Mouse (Mus musculus) liver, embryonic 11.5 days (tissue): ENCODE measurements at regions not wholly inside any gene's neighbourhood (a gene's known extent, or its start where the extent isn't known, plus 50 kb on each side); places are given as distances from the start of the nearest gene placed in this dataset.

ENCODE experiments used
- ATAC-seq: fragments of 200-750 bp; cut with Nextera tagmentation; replicated peaks from 2 replicates; pipeline ENCODE4 v1.8.0; 2017; ENCODE audit warnings: moderate number of reproducible peaks, mild to moderate bottlenecking, moderate TSS enrichment, moderate library complexity; ENCODE audit not compliant: low FRiP score
- DNase-seq: peaks from one replicate; pipeline ENCODE4 v3.0.0-alpha.2; 2017; ENCODE audit warnings: low spot score
- H3K27ac ChIP-seq: fragments of 300-500 bp; sonication (generic); 2 replicates; pipeline ENCODE4 v1.5.1; 2014; ENCODE audit warnings: mild to moderate bottlenecking, low read depth, low read length, control low read depth
- H3K27me3 ChIP-seq: fragments of 300-500 bp; sonication (generic); replicated peaks from 2 replicates; pipeline ENCODE4 v1.6.1; 2014; ENCODE audit warnings: low read length, mixed read lengths; ENCODE audit not compliant: control insufficient read depth, insufficient read depth
- H3K36me3 ChIP-seq: fragments of 300-500 bp; sonication (generic); 2 replicates; pipeline ENCODE4 v1.6.1; 2014; ENCODE audit warnings: mild to moderate bottlenecking, low read length, moderate library complexity, mixed read lengths; ENCODE audit not compliant: control insufficient read depth, insufficient read depth
- H3K4me1 ChIP-seq: fragments of 300-500 bp; sonication (generic); replicated peaks from 2 replicates; pipeline ENCODE4 v1.6.1; 2014; ENCODE audit warnings: low read length, mixed read lengths; ENCODE audit not compliant: control insufficient read depth, insufficient read depth
- H3K4me2 ChIP-seq: fragments of 300-500 bp; sonication (generic); 2 replicates; pipeline ENCODE4 v1.6.1; 2014; ENCODE audit warnings: mild to moderate bottlenecking, control low read depth, moderate library complexity
- H3K4me3 ChIP-seq: fragments of 300-500 bp; sonication (generic); 2 replicates; pipeline ENCODE4 v1.5.1; 2014; ENCODE audit warnings: low read depth, low read length, control low read depth
- H3K9ac ChIP-seq: fragments of 300-500 bp; sonication (generic); 2 replicates; pipeline ENCODE4 v1.6.1; 2014; ENCODE audit warnings: low read depth, low read length, control low read depth
- H3K9me3 ChIP-seq: fragments of 300-500 bp; sonication (generic); 2 replicates; pipeline ENCODE4 v1.6.1; 2016; ENCODE audit warnings: low read length, inconsistent platforms, mixed read lengths; ENCODE audit not compliant: control insufficient read depth
- WGBS: fragments of 180-500 bp; shearing (Covaris S2); extraction: QIAGEN DNeasy Blood & Tissue Kit; methylation state at CpG from one replicate; pipeline ENCODE4 v1.1.7; 2014; 5-methylcytosine and 5-hydroxymethylcytosine counted together

DNA sequence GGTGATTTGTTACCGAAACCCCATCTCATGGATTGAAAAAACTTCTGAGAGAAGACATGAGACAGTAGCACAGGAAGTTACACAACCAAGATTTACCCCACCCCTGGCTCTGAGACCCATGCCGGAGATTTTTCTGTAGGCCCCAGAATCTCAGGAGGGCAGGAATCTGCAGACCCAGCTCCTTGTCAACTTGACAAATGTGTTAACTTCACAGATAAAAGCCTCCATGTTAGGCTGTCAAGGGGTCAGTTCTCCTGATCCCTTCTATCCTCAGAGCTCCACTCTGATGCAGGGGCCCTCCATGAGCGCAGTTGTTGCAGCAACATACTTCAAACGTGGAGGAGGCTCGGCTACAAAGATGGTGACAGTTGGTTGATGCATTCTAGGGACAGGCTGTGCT lies 250.5 kb upstream of the Cited2 start:
- no peak for ATAC-seq
- H3K27ac ChIP-seq, result no peak overlapping the region

DNA sequence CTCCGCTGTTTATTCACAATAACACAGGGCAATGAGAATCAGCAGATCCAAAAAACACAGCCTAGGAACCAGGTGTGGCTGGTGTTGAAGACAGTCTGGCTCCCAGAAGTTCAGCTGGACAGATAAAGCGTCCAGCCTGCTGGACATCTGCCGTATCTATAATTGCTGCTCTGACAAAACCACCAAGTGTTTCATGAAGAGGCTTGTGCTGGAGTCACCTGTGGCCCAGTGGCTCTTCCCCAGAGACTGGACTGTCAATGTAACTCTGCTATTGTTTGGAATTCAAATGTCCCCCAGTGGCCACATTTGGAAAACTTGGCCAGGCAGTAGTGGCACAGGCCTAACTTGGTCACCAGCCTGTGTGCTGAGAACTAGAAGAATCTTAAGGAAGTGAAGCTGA lies 247.0 kb upstream of the Cited2 start:
- H3K9me3 ChIP-seq, result no peaks in the 10 kb centered on the region
- ATAC-seq (no peak), DNase-seq (no peak)
- H3K9ac ChIP-seq, result no peak overlapping the region
- no peak overlapping the region for H3K27ac ChIP-seq
- H3K36me3 ChIP-seq, result no peaks in the 10 kb centered on the region
- no peaks in the 10 kb centered on the region for H3K4me1 ChIP-seq
- H3K27me3 ChIP-seq, result no peaks in the 10 kb centered on the region
- H3K4me3 ChIP-seq, result no peak overlapping the region
- no peak overlapping the region for H3K4me2 ChIP-seq
- 83% methylated on average over 3 of the region's 3 CpGs for WGBS

More for the DNA sequence above, 250.5 kb upstream of the Cited2 start:
- H3K4me2 ChIP-seq, result no peak overlapping the region
- no peak overlapping the region for H3K9ac ChIP-seq
- 46% methylated on average over 5 of the region's 5 CpGs for WGBS
- no peaks in the 10 kb centered on the region for H3K9me3 ChIP-seq
- no peak overlapping the region for H3K4me3 ChIP-seq
- no peaks in the 10 kb centered on the region for H3K36me3 ChIP-seq
- DNase-seq, result no peak
- H3K4me1 ChIP-seq, result no peaks in the 10 kb centered on the region
- no peaks in the 10 kb centered on the region for H3K27me3 ChIP-seq

DNA sequence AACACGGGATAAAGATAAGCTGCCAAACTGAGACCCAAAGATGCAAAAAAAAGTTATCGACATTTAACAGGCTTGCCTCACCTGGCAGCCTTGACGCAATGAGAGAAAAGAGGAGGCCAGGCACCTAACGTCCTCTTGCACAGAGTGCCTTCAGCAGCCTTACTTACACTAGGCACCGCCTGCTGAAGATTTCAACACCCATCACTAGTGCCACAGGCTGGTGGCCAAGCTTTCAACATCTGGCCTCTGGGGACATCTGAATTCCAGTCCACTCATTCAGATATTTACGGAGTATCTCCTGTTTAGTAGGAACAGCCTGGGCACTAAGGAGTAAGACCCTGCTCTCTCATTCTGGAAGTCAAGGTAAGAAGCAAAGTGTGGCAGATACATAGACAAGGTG lies 246.3 kb upstream of the Cited2 start:
- H3K4me1 ChIP-seq, result no peaks in the 10 kb centered on the region
- no peak overlapping the region for H3K27ac ChIP-seq
- no peaks in the 10 kb centered on the region for H3K9me3 ChIP-seq
- no peaks in the 10 kb centered on the region for H3K36me3 ChIP-seq
- ATAC-seq (no peak), DNase-seq (no peak)
- H3K9ac ChIP-seq, result no peak overlapping the region
- 74% methylated on average over 6 of the region's 6 CpGs for WGBS
- no peaks in the 10 kb centered on the region for H3K27me3 ChIP-seq
- no peak overlapping the region for H3K4me2 ChIP-seq
- no peak overlapping the region for H3K4me3 ChIP-seq

DNA sequence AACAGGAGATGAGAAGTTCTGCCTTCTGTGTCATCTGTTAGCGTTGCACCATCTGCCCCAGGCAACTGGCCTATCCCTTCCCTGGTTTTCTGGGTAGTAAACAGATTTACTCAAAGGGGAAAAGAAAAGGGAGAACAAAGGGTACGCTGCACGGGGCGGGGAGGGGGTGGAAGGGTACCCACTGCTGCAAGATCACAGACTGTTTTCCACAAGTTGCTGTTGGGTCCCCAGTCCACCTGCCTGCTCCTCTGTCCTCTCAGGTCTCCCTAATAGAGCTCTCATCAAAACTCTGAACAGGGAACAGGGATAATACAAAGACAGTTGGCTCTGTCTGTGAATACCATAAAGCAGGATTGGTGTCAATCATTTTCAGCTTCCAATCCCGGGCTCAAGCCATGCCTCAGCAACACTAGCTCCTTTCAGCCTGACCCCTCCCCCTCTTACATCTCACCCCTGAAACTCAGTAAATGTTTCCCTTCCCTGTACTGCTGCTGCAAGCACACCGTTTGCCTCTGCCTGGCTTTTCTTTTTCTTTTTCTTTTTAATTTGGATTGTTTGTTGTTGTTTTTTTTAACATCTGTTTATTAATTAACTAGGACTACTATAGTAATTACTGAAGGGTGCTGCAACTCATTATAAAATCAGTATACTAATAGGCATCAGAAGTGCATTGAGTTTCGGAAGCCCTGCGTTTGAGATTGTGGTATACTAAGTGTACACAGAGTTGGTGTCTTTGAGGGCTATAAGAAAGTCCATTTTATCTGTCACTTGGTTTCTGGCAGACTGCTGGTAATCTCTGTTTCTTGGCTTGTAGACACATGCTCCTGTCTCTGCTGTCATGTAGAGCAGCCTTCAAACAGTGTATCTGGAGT lies 244.0 kb upstream of the Cited2 start:
- H3K4me1 ChIP-seq, result no peaks in the 10 kb centered on the region
- no peak; the same call in 1 of the 2 replicates for ATAC-seq
- no peak overlapping the region for H3K4me3 ChIP-seq
- H3K9me3 ChIP-seq, result no peaks in the 10 kb centered on the region
- 49% methylated on average over 8 of the region's 8 CpGs for WGBS
- H3K27ac ChIP-seq, result no peak overlapping the region
- no peak for DNase-seq
- no peak overlapping the region for H3K4me2 ChIP-seq
- no peaks in the 10 kb centered on the region for H3K27me3 ChIP-seq
- H3K36me3 ChIP-seq, result no peaks in the 10 kb centered on the region
- no peak overlapping the region for H3K9ac ChIP-seq

DNA sequence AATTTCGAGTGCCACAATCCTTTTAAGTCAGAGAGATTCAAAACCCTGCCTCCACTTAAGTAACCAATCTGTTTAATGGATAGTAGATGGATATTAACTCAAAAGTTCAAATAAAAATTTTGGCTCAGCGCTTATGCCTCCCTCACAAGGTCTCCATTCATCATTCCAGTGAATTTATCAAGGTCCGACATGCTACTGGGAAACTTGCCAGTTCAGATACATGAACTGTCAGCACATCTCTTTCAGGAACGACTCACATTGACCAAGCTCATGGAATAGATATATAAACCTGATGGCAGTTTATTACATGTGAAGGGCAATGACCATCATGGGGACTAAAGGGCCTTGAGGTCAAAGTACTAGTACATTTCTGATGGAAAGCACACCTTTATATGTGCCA lies 240.3 kb upstream of the Cited2 start:
- Histone ChIP-seq H3K9me3 (no peaks in the 10 kb centered on the region), H3K27ac (no peak overlapping the region), H3K4me3 (no peak overlapping the region), H3K27me3 (no peaks in the 10 kb centered on the region), H3K9ac (no peak overlapping the region), H3K4me1 (peaks cover 3% of the 10 kb centered on the region; the same call in 1 of the 2 replicates), H3K36me3 (no peaks in the 10 kb centered on the region), H3K4me2 (no peak overlapping the region)
- WGBS, result 74% methylated on average over 4 of the region's 4 CpGs
- DNase-seq (no peak), ATAC-seq (no peak)

DNA sequence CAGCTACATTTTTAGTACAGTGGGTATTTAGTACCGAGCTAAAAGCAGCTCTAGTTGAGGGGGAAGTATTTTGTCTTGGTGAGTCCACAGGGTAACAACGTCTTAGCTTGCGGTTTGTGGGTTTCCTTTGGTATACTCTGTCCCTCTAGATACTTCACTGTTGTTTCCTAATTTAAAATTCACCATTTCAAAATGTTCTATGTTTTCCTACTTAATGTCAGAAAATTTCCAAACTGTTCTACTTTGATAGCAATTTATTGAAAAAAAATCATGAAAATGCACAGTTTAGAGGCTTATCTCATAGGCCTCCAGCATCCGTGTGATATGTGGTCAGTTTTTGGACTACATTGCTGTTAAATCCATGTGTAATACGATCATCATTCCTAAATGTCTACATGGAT lies 238.0 kb upstream of the Cited2 start:
- H3K4me1 ChIP-seq, result peaks cover 3% of the 10 kb centered on the region; the same call in 1 of the 2 replicates
- H3K27ac ChIP-seq, result no peak overlapping the region
- WGBS, result 35% methylated on average over 5 of the region's 5 CpGs
- peak overlapping the region; percentile 39 for H3K4me2 ChIP-seq
- H3K36me3 ChIP-seq, result no peaks in the 10 kb centered on the region
- H3K4me3 ChIP-seq, result no peak overlapping the region
- no peaks in the 10 kb centered on the region; the same call in 1 of the 2 replicates for H3K9me3 ChIP-seq
- H3K27me3 ChIP-seq, result no peaks in the 10 kb centered on the region
- no peak overlapping the region for H3K9ac ChIP-seq
- DNase-seq, result no peak
- peak; percentile 64; the same call in 1 of the 2 replicates for ATAC-seq

DNA sequence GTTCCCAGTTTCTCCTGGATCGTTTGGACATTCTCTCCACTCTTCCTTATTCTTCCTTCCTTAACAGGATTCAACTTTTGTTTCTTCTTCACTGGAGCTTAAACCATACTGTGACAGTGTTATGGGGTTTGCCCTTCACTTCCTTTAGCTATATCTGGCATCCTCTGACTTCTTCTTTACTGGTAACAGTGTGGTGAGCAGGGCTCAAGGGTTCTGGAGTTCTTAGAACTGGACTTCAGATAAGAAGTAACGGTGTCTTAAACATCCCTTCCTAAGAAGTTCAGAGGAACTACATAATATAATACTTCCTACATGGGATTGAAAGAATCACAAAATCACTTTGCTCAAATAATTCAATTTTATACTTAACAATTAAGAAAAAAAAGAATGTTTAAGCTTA lies 237.5 kb upstream of the Cited2 start:
- peaks cover 3% of the 10 kb centered on the region; the same call in 1 of the 2 replicates for H3K4me1 ChIP-seq
- H3K4me3 ChIP-seq, result no peak overlapping the region
- peak overlapping the region; percentile 39 for H3K4me2 ChIP-seq
- 44% methylated on average over 2 of the region's 2 CpGs for WGBS
- H3K9ac ChIP-seq, result no peak overlapping the region
- H3K9me3 ChIP-seq, result no peaks in the 10 kb centered on the region; the same call in 1 of the 2 replicates
- H3K27me3 ChIP-seq, result no peaks in the 10 kb centered on the region
- H3K36me3 ChIP-seq, result no peaks in the 10 kb centered on the region
- no peak overlapping the region for H3K27ac ChIP-seq
- ATAC-seq (peak; percentile 56; the same call in 1 of the 2 replicates), DNase-seq (no peak)

DNA sequence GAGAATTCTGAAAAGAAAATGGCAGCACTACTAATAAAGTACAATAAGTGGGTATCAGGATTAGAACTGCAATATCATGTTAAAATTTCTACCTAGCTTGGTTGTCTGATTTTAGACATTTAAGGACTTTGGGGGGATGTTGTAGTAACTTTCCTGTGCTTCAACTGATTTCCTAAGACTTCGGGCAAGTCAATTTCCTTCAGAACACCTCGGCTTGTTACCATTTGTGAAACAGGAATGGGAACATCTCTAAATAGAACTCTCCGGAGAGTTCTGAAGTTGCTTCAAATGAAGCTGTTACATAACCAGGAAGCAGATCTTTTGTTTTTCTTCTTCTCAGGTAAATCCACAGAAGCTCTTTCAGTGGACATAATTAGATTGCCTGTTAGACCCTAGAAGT lies 237.0 kb upstream of the Cited2 start:
- 52% methylated on average over 3 of the region's 3 CpGs for WGBS
- Histone ChIP-seq H3K4me1 (peaks cover 3% of the 10 kb centered on the region; the same call in 1 of the 2 replicates), H3K9me3 (no peaks in the 10 kb centered on the region; the same call in 1 of the 2 replicates), H3K27ac (no peak overlapping the region), H3K36me3 (no peaks in the 10 kb centered on the region), H3K27me3 (no peaks in the 10 kb centered on the region), H3K4me2 (no peak overlapping the region), H3K4me3 (no peak overlapping the region), H3K9ac (no peak overlapping the region)
- ATAC-seq (no peak), DNase-seq (no peak)

DNA sequence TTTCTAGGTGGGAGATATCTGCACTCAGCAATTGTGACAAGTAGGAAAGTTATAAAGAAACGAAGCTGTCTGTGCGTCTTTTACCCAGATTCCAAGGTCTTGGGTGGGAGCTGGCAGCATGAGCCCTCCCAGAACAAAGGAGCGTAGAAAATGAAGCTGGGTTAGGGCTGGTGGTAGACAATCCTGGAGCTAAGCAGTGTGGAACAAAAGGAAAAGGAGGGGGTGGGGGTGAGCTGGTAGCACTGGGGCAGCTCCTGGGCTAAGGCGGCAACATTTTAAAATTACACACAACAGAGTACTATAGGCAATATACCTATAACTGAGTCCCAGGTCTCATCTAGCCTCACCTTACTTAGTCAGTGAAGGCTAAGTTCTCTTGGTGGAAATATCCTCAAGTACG lies 235.6 kb upstream of the Cited2 start:
- Histone ChIP-seq H3K9me3 (no peaks in the 10 kb centered on the region; the same call in 1 of the 2 replicates), H3K4me1 (peaks cover 3% of the 10 kb centered on the region), H3K4me3 (no peak overlapping the region), H3K27ac (no peak overlapping the region), H3K27me3 (no peaks in the 10 kb centered on the region), H3K36me3 (no peaks in the 10 kb centered on the region), H3K9ac (no peak overlapping the region), H3K4me2 (no peak overlapping the region)
- DNase-seq (no peak), ATAC-seq (no peak)
- 88% methylated on average over 5 of the region's 5 CpGs for WGBS
